Mouse (Mus musculus): ENCODE measurements around the gene 4930402H24Rik.

Gene 4930402H24Rik

GRCm38 (mm10) chr2:130905751-130906583, at the start of gene 4930402H24Rik, which contains the start of gene Atrn:
Gene 4930402H24Rik (minus strand): TSS chr2:130906406.
Gene Atrn (plus strand): TSS chr2:130906495.
- DNase-seq = peak; percentile 94 to 96

DNA sequence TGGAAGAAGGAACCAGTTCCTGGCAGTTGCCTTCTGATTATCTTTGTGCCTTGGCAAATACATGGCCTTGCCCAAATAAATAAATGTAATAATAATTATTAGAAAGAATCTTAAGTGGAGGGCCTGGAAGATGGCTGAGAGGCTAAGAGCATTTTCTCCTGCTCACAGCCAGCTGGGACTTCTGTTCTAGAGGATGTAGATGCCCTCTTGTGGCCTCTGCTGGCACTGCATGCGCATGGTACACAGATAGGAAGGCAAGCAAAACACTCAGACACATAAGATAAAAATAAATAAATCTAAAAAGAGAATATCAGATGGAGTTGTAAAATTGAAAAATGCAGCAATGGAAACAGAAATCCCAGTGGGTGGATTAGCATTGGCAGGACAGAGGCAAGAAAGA, 44.3 kb upstream of the 4930402H24Rik start:
- DNase-seq = peak; percentile 88 to 92

GRCm38 (mm10) chr2:130949781-130950180, 43.6 kb upstream of the 4930402H24Rik start:
- no peak for DNase-seq

- no peak for DNase-seq
Observed at GRCm38 (mm10) chr2:130932865-130933264, 26.7 kb upstream of the 4930402H24Rik start.

DNA sequence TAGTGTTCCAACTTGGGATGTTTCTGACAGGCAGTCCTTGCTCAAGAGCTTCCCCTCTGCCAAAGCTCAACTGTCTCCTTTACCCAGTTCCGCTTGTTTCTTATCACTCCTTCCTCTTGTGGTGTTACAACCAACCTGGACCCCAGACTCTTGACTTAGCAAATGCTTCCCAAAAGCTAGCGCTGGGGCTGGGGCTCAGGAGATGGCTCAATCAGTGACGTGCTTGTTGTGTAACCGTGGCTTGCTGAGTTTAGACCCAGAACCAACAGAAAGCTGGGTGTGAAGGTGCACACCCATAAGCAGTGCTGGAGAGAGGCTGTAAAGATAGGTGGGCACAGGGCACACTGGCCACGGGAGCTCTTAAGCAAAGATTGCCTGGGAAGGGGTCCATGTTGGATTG, 23.8 kb upstream of the 4930402H24Rik start:
- DNase-seq = no peak

- DNase-seq = no peak
Observed at GRCm38 (mm10) chr2:130928530-130928929, 22.3 kb upstream of the 4930402H24Rik start.

DNA sequence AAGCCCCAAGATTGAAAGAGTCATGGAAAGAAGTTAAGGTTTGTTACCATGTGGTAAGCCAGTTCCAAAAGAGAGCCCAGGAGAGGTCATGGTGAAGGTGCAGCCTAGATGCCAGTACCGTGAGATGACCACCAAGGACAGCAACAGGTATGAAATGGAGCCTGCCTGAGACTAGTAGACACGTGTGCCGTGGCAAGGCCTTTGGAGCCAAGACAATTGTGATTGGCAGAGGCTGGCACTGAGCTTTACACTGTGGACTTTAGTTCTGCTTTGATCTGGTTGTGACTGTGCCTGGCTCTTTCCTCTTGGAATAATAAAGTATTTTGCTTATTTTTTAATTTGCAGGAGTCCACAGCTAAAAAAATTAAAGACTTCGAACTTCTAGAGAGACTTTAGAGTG, 21.8 kb upstream of the 4930402H24Rik start:
- no peak for DNase-seq

DNA sequence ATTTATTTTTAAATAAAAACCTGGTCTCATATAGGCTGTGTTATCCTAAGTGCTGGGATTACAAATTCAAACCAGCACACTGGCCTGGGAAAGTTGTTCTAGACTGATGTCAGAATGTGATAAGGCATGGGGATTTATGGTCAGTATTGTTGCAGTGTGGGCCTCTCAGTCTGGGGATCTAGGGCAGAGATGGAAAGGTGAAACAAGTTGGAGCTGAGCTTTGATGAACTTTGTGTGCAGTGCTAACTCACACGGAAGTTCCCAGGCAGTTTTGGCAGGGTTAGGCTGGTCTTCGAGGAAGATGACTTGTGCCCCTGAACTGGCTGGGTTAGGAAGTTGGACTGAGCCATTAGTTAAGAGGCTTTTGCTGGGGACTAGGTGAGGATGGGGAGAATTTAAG, 18.7 kb upstream of the 4930402H24Rik start:
- DNase-seq = no peak

DNA sequence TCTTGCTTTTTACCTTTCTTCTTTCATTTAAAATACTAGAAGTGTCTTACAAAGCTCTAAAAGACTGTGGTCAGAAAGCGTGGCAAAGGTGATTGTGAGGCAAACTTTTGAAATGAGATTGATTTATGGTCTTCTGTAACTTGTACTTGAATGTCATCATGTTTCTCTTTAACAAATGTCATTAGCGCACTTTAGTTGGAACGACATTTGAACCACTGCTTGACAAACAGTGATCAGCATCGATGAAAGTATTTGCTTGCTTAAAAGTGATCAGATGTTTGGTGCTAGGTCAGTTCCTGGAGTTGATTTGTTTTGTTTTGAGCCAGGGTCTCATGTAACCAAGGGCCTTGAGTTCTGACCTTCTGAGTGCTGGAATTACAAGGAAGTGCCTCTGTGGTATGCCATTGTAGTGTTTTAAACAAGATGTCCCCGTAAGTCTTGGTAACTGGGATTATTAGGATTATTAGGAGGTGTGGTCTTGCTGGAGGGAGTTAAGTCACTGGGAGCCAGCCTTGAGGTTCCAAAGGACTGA, 12.9 kb upstream of the 4930402H24Rik start:
- no peak for DNase-seq

GRCm38 (mm10) chr2:130917686-130918085, 11.5 kb upstream of the 4930402H24Rik start:
- no peak for DNase-seq

GRCm38 (mm10) chr2:130916521-130917147, 10.4 kb upstream of the 4930402H24Rik start:
- no peak for DNase-seq

- no peak for DNase-seq
Observed at GRCm38 (mm10) chr2:130914873-130915272, 8.7 kb upstream of the 4930402H24Rik start.

- DNase-seq = no peak
Observed at GRCm38 (mm10) chr2:130911691-130912090, 5.5 kb upstream of the 4930402H24Rik start.

DNA sequence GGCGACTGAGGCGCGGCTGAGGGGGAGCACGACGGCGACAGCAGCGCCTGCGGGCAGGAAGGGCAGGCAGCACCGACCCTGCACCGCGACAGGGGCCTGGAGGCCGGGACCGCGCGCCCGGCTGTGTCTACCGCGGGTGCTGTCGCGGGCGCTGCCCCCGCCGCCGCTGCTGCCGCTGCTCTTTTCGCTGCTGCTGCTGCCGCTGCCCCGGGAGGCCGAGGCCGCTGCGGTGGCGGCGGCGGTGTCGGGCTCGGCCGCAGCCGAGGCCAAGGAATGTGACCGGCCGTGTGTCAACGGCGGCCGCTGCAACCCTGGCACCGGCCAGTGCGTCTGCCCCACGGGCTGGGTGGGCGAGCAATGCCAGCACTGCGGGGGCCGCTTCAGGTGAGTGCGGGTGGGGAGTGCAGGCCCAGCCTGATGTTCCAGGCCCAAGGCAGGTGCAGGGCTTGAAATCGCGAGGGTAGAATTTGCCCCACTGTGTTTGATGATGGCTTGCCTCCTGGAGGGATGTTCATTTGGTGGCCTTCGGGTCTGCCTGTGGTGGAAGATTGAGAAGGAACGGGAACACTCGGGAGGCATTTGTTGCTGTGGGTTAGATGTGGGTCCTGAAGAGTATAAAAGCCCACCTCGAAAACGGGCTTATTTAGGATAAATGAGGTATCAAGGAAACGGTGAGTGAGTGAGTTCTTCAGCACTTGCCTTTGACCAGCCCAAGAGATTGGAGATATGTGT, 544 bp upstream of the 4930402H24Rik start:
- DNase-seq = peak in 1 of 2 experiments; percentile 53

- no peak for DNase-seq
Observed at GRCm38 (mm10) chr2:130898783-130899182, 7.4 kb downstream of the 4930402H24Rik start.

- DNase-seq = no peak
Observed at GRCm38 (mm10) chr2:130897856-130898255, 8.3 kb downstream of the 4930402H24Rik start.

- no peak for DNase-seq
Observed at GRCm38 (mm10) chr2:130896944-130897343, 9.3 kb downstream of the 4930402H24Rik start.

GRCm38 (mm10) chr2:130887456-130887855, 18.8 kb downstream of the 4930402H24Rik start:
- DNase-seq = no peak

- no peak for DNase-seq
Observed at GRCm38 (mm10) chr2:130886983-130887382, 19.2 kb downstream of the 4930402H24Rik start.

DNA sequence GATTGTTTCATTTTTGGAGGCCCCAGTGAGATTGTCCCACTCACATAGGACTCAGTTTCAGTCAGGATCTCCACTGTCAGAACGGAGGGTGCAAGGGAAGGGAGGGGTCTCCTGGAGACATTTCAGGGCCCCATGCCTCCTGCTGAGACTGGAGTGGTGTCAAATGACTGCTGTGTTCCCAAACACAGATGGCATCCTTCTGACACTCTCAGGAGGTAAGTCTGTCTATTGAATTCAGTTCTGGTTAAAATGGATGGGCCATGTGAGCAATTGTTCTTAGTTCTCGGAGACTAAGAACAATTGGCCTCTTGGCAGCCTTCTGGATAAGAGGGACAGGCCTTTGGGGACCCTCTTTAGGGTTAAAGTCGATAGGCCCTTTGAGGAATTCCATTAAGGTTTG, 28.8 kb downstream of the 4930402H24Rik start:
- DNase-seq = no peak

DNA sequence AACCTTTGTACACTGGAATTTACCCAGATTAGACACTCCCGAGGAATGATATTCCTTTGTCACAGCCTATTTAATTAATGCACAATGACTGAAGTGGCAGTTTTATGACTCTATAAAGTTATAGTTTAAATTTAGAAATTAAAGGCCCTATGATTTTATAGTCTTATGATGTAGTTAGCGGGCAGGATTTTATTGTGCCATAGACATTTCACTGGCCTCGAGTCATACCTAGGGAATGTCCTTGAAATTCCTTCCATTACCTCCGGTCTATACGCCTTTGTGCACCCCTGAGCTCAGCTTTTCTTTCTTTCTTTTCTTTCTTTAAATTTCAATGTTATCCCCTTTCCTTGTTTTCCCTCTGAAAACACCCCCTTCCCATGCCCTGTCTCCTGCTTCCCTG, 35.3 kb downstream of the 4930402H24Rik start:
- DNase-seq = no peak

DNA sequence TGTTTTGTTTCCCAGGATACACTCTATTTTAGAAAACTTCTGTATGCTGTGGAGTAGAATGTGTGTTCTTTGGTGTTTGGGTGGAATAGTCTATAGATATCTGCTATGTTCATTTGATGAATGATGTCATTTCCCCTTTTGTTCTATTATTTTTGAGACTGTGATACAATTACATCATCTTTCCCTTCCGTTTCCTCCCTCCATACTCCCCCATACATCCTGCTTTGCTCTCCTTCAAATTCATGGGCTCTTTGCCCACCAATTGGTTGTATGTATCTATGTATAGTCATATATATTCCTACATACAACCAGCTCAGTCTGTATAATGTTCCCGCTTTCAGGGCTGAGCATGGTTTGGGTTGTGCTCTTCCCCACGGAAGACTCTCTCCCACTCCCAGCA, 44.1 kb downstream of the 4930402H24Rik start:
- DNase-seq = no peak

GRCm38 (mm10) chr2:130852964-130853363, 53.2 kb downstream of the 4930402H24Rik start:
- DNase-seq = no peak

All from cerebellum, postnatal 36 days (tissue).